Mouse (Mus musculus) midbrain, embryonic 13.5 days (tissue): ENCODE data around the gene Hist1h1t. TPM values are rescaled to one million over a fixed set of nuclear protein-coding genes. Genes with fewer than 3 reads are reported as not detected.
A peak's percentile ranks its signal among the peaks of the same experiment; 100 is the strongest.
"Not testable (repeated sequence)": the region's sequence is repeated elsewhere in the genome, so short reads cannot be mapped to it uniquely, and the experiment has no call there.

Experiments
- ATAC-seq: fragments of 200-750 bp; cut with Nextera tagmentation; 2 replicates; pipeline ENCODE4 v1.8.0; 2017; ENCODE audit warnings: mild to moderate bottlenecking, moderate TSS enrichment, moderate library complexity
- H3K27ac ChIP-seq: fragments of 300-500 bp; sonication (generic); 2 replicates; pipeline ENCODE4 v1.5.1; 2015; ENCODE audit warnings: inconsistent platforms, mild to moderate bottlenecking, moderate library complexity
- H3K27me3 ChIP-seq: fragments of 300-500 bp; sonication (generic); 2 replicates; pipeline ENCODE4 v1.6.1; 2015; ENCODE audit warnings: mild to moderate bottlenecking, inconsistent platforms
- H3K36me3 ChIP-seq: fragments of 300-500 bp; sonication (generic); 2 replicates; pipeline ENCODE4 v1.6.1; 2015; ENCODE audit warnings: mild to moderate bottlenecking, inconsistent platforms
- H3K4me1 ChIP-seq: fragments of 300-500 bp; sonication (generic); replicated peaks from 2 replicates; pipeline ENCODE4 v1.6.1; 2015; ENCODE audit warnings: inconsistent platforms
- H3K4me2 ChIP-seq: fragments of 300-500 bp; sonication (generic); replicated peaks from 2 replicates; pipeline ENCODE4 v1.6.1; 2015; ENCODE audit warnings: moderate library complexity, mild to moderate bottlenecking, inconsistent platforms
- H3K4me3 ChIP-seq: fragments of 300-500 bp; sonication (generic); replicated peaks from 2 replicates; pipeline ENCODE4 v1.5.1; 2015; ENCODE audit warnings: mild to moderate bottlenecking, inconsistent platforms
- H3K9ac ChIP-seq: fragments of 300-500 bp; sonication (generic); replicated peaks from 2 replicates; pipeline ENCODE4 v1.6.1; 2015; ENCODE audit warnings: mild to moderate bottlenecking, inconsistent platforms
- H3K9me3 ChIP-seq: fragments of 300-500 bp; sonication (generic); 2 replicates; pipeline ENCODE4 v1.6.1; 2016; ENCODE audit warnings: mild to moderate bottlenecking, inconsistent platforms
- WGBS: fragments of 180-500 bp; shearing (Covaris S2); methylation state at CpG from one replicate; pipeline ENCODE4 v1.1.7; 2015; 5-methylcytosine and 5-hydroxymethylcytosine counted together
- polyA plus RNA-seq: library from polyadenylated mRNA; unstranded; fragments of >200 nt; fragmentation: Nextera tagmentation; extraction: Ambion mirVana; gene quantifications from 2 replicates; pipeline ENCODE4 v1.2.1, GENCODE M21; 2015

Gene Hist1h1t
- polyA plus RNA-seq = not detected in 2 replicates

DNA sequence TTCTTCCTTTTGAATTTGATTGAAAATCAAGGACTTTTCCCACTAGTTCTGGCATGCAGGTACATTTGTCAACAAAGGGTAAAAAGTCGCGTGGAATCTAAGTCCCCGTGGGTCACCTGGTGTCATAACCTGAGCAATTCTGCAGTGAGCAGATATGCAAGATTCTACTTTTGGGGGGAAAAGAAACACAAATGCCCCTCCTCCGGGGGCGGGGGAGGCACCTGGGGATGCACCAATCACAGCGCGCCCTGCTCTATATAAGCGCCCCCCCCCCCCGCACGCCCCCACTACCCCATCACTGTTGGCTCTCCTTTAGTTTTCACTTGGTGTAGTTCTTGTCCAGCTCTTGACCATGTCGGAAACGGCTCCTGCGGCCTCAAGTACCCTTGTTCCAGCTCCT is at the start of gene Hist1h1t:
TSS of gene Hist1h1t (plus strand) at position 301 of the 400 bp plus-strand sequence.
- no peak for ATAC-seq
- Histone ChIP-seq H3K4me1 (peaks cover 11% of the 10 kb centered on the region), H3K36me3 (no peaks in the 10 kb centered on the region), H3K4me3 (no peak within 1 kb of the TSS), H3K9ac (no peak within 1 kb of the TSS), H3K27ac (no peak within 1 kb of the TSS), H3K27me3 (no peaks in the 10 kb centered on the region), H3K9me3 (no peaks in the 10 kb centered on the region), H3K4me2 (no peak within 1 kb of the TSS)
- WGBS = 60% methylated on average over 13 of the region's 13 CpGs

GRCm38 (mm10) chr13:23659636-23660366 is 35.8 kb upstream of the Hist1h1t start:
- WGBS = 73% methylated on average over 6 of the region's 6 CpGs
- no peaks in the 10 kb centered on the region for H3K36me3 ChIP-seq
- no peak for ATAC-seq

DNA sequence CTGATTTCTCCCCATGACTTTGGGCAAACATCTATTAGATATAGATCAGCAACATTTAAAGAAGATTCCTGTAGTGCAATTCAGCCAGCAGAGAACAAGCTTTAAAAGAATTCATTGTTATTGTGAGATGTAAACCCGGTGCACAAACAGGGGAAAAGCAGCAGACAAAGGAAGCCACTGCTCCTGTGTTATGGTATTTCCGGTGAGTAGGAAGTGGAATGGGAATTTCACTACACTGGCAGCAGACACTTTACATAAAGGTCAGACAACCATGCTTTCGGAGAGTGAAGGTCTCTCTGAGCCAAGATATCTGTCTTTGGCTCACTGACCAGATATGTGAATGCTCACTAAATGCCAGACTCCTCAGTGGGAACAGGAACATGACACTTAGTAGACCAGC is 33.1 kb upstream of the Hist1h1t start:
- Histone ChIP-seq H3K27ac (no peak overlapping the region), H3K9me3 (no peaks in the 10 kb centered on the region), H3K4me3 (no peak overlapping the region), H3K27me3 (no peaks in the 10 kb centered on the region), H3K4me1 (no peaks in the 10 kb centered on the region), H3K4me2 (no peak overlapping the region), H3K9ac (no peak overlapping the region), H3K36me3 (no peaks in the 10 kb centered on the region)
- no peak for ATAC-seq
- WGBS = 79% methylated on average over 3 of the region's 3 CpGs

More at GRCm38 (mm10) chr13:23659636-23660366, 35.8 kb upstream of the Hist1h1t start:
- H3K27ac ChIP-seq = no peak overlapping the region
- H3K4me2 ChIP-seq = no peak overlapping the region
- no peaks in the 10 kb centered on the region for H3K4me1 ChIP-seq
- no peak overlapping the region for H3K9ac ChIP-seq
- no peak overlapping the region for H3K4me3 ChIP-seq
- H3K9me3 ChIP-seq = no peaks in the 10 kb centered on the region
- no peaks in the 10 kb centered on the region for H3K27me3 ChIP-seq

DNA sequence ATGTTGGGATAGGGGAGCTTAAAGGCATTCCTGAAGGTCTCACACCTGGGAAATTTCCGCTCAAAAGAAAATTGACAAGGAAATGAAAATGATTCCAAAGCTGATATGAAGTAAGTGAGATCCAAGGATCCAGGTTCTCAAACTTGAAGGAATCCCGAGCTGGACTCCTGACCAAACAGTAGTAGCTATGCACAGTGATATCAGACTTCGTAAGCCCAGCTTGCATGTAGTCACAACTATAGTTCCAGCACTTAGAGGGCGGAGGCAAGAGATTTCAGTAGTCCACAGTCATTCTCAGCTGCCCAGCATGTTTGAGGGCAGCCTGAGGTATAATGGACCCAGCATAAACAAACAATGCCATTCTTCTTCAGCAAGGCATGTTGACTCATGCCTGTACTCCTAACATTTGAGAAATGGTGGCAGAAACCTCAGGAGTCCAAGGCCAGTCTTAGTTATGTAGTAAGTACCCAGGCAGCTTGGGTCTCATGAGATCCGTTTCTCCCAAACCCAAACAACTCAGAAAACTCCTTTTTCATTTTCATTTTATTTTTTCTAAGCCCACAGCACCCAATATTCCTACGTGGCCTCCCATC is 13.5 kb upstream of the Hist1h1t start:
- Histone ChIP-seq H3K4me3 (no peak overlapping the region), H3K9ac (no peak overlapping the region), H3K4me2 (0 out of 2 replicates have a peak overlapping the region, but pooled peaks have one; percentile 77), H3K9me3 (no peaks in the 10 kb centered on the region), H3K27me3 (no peaks in the 10 kb centered on the region), H3K27ac (no peak overlapping the region), H3K36me3 (no peaks in the 10 kb centered on the region), H3K4me1 (peaks cover 24% of the 10 kb centered on the region)
- ATAC-seq = no peak
- 90% methylated on average over 6 of the region's 6 CpGs for WGBS

DNA sequence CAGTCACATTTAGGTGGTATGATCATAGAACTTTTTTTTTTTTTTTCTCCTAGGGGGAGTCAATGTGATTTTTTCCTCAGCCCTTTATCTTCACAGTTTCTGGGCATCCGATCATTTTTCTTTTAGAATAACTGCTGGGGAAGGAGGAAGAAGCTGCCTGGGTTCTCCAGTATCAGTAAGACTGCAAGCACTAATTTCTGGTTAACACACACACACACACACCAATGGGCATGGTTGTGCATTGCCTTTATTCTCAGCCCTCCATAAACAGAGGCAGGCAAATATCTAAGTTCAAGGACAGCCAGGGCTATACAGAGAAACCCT is 13.0 kb upstream of the Hist1h1t start:
- WGBS = 65% methylated on average over 1 of the region's 1 CpGs
- Histone ChIP-seq H3K27ac (peak overlapping the region; percentile 93; the same call in 1 of the 2 replicates), H3K4me2 (peak overlapping the region; percentile 77), H3K4me1 (peaks cover 24% of the 10 kb centered on the region), H3K9me3 (no peaks in the 10 kb centered on the region), H3K9ac (peak overlapping the region; percentile 62), H3K36me3 (no peaks in the 10 kb centered on the region), H3K27me3 (no peaks in the 10 kb centered on the region), H3K4me3 (peak overlapping the region; percentile 51)
- no peak for ATAC-seq

DNA sequence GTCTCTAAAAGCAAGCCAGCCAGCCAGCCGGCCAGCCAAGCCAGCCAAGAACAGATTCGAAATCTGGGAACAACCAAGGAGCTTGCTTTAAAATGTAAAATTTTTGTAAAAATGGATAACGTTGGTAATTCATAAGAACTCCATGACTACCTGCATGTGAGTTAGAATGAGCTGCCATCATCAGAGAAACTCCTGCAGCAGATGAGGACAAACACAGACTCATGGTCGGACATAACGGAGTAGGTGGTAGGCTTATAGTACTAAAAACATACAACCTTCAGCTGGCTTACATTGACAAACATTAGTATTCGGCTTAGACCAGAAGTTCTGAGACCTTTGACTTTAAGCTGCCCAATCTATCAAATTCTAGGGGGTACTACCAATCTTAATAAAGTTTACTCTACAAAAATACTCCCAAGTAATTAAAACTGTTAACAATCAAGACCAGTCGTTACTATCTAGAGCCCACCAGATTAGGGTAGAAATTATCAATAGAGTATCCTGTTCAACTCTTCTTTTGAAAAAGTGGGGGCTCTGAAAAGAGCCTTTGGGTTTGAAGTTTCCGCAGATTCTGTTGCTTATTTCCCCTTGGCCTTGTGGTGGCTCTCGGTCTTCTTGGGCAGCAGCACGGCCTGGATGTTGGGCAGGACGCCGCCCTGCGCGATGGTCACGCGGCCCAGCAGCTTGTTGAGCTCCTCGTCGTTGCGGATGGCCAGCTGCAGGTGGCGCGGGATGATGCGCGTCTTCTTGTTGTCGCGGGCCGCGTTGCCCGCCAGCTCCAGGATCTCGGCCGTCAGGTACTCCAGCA is 12.5 kb upstream of the Hist1h1t start:
- 13% methylated on average over 12 of the region's 30 CpGs for WGBS
- Histone ChIP-seq H3K4me2 (peak overlapping the region; percentile 77), H3K4me3 (peak overlapping the region; percentile 51), H3K9ac (peak overlapping the region; percentile 64), H3K4me1 (peaks cover 24% of the 10 kb centered on the region), H3K27ac (peak overlapping the region; percentile 93)
- not testable (repeated sequence) for H3K36me3 ChIP-seq, H3K9me3 ChIP-seq, H3K27me3 ChIP-seq
- peak; percentile 66 for ATAC-seq

GRCm38 (mm10) chr13:23683755-23684281 is 11.8 kb upstream of the Hist1h1t start, which contains the start of the genes Hist1h2ac and Hist1h2bc:
Hist1h2ac (minus strand) TSS chr13:23683948.
Hist1h2bc (plus strand) TSS chr13:23684199.
- peak within 1 kb of the TSS; percentile 96 for H3K27ac ChIP-seq
- H3K9me3 ChIP-seq = no peaks in the 10 kb centered on the region
- H3K27me3 ChIP-seq = no peaks in the 10 kb centered on the region
- ATAC-seq = peak; percentile 99
- H3K36me3 ChIP-seq = no peaks in the 10 kb centered on the region
- peaks cover 24% of the 10 kb centered on the region for H3K4me1 ChIP-seq
- H3K4me3 ChIP-seq = peak within 1 kb of the TSS; percentile 51
- H3K9ac ChIP-seq = peak within 1 kb of the TSS; percentile 69
- H3K4me2 ChIP-seq = peak within 1 kb of the TSS; percentile 77
- under 1% methylated on average over 32 of the region's 32 CpGs for WGBS

GRCm38 (mm10) chr13:23684295-23684945 is 11.2 kb upstream of the Hist1h1t start:
- peak overlapping the region; percentile 77 for H3K4me2 ChIP-seq
- H3K9ac ChIP-seq = peak overlapping the region; percentile 69
- H3K4me1 ChIP-seq = peaks cover 24% of the 10 kb centered on the region
- peak; percentile 47; the same call in 1 of the 2 replicates for ATAC-seq
- not testable (repeated sequence) for H3K27me3 ChIP-seq, H3K9me3 ChIP-seq, H3K36me3 ChIP-seq
- peak overlapping the region; percentile 51 for H3K4me3 ChIP-seq
- WGBS = 0% methylated on average over 19 of the region's 37 CpGs
- H3K27ac ChIP-seq = peak overlapping the region; percentile 96

GRCm38 (mm10) chr13:23685121-23685861 is 10.3 kb upstream of the Hist1h1t start:
- 8% methylated on average over 15 of the region's 15 CpGs for WGBS
- Histone ChIP-seq H3K9ac (peak overlapping the region; percentile 69), H3K27ac (peak overlapping the region; percentile 96), H3K9me3 (no peaks in the 10 kb centered on the region), H3K4me1 (peaks cover 24% of the 10 kb centered on the region), H3K4me2 (peak overlapping the region; percentile 77), H3K27me3 (no peaks in the 10 kb centered on the region), H3K36me3 (no peaks in the 10 kb centered on the region), H3K4me3 (peak overlapping the region; percentile 51)
- no peak for ATAC-seq

DNA sequence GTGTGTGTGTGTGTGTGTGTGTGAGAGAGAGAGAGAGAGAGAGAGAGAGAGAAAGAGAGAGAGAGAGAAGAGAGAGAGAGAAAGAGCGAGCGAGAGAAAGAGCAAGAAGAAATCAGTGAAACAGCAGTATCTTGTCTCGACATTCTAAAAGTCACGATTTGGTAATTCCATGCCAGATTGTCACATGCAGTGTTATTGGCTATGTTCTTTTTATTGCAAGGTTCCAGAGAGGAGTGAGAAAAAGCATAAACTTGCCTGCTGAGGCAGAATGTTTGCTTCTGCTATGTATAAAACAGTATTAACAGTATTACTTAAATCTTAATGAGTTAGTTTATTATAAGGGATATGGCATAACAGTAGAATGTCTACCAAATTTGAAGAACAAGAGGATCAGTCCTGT is 9.6 kb upstream of the Hist1h1t start:
- Histone ChIP-seq H3K4me3 (peak overlapping the region; percentile 51), H3K9ac (peak overlapping the region; percentile 69)
- 43% methylated on average over 4 of the region's 4 CpGs for WGBS

DNA sequence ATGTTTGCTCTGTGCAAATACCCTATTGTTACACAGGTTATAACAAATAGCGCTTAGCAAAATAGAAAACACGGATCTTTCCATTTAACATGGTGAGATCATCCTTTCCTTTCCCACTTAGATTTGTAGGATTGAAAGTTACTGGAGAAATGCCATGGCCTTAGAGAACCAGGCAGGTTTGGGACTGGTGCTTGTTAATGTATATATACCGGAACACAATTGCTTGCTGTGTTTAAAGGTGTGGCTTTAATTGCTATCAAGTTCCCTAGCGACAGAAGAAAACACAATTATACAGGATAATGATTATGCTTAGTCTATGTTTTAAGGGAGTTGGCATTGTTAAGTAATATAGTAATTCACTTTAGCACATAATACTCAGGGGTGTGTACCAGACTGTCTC is 8.4 kb upstream of the Hist1h1t start:
- no peak for ATAC-seq
- H3K27ac ChIP-seq = no peak overlapping the region
- no peaks in the 10 kb centered on the region for H3K36me3 ChIP-seq
- no peak overlapping the region for H3K9ac ChIP-seq
- 88% methylated on average over 4 of the region's 4 CpGs for WGBS
- no peak overlapping the region for H3K4me3 ChIP-seq
- no peak overlapping the region for H3K4me2 ChIP-seq
- H3K9me3 ChIP-seq = no peaks in the 10 kb centered on the region
- H3K27me3 ChIP-seq = no peaks in the 10 kb centered on the region
- peaks cover 24% of the 10 kb centered on the region for H3K4me1 ChIP-seq

More for the DNA sequence above, 9.6 kb upstream of the Hist1h1t start:
- H3K4me1 ChIP-seq = peaks cover 24% of the 10 kb centered on the region
- H3K27ac ChIP-seq = peak overlapping the region; percentile 96
- H3K27me3 ChIP-seq = no peaks in the 10 kb centered on the region
- H3K36me3 ChIP-seq = no peaks in the 10 kb centered on the region
- H3K9me3 ChIP-seq = no peaks in the 10 kb centered on the region
- H3K4me2 ChIP-seq = peak overlapping the region; percentile 77
- ATAC-seq = no peak
